Mouse (Mus musculus) neural tube, embryonic 12.5 days (tissue): Measurements from ENCODE around the gene Wwox. TPM values are rescaled to one million over a fixed set of nuclear protein-coding genes. Genes with fewer than 3 reads are reported as not detected.

Source experiments
- ATAC-seq: fragments of 200-750 bp; cut with Nextera tagmentation; 2 replicates; pipeline ENCODE4 v1.8.0; 2017; ENCODE audit warnings: low read depth, mild to moderate bottlenecking, moderate TSS enrichment, moderate library complexity; ENCODE audit not compliant: low FRiP score
- H3K27ac ChIP-seq: fragments of 300-500 bp; sonication (generic); 2 replicates; pipeline ENCODE4 v1.5.1; 2016
- H3K27me3 ChIP-seq: fragments of 300-500 bp; sonication (generic); replicated peaks from 2 replicates; pipeline ENCODE4 v1.6.1; 2016; ENCODE audit warnings: mild to moderate bottlenecking
- H3K36me3 ChIP-seq: fragments of 300-500 bp; sonication (generic); 2 replicates; pipeline ENCODE4 v1.6.1; 2016; ENCODE audit warnings: mild to moderate bottlenecking
- H3K4me1 ChIP-seq: fragments of 300-500 bp; sonication (generic); 2 replicates; pipeline ENCODE4 v1.6.1; 2016
- H3K4me2 ChIP-seq: fragments of 300-500 bp; sonication (generic); replicated peaks from 2 replicates; pipeline ENCODE4 v1.6.1; 2016; ENCODE audit warnings: mild to moderate bottlenecking
- H3K4me3 ChIP-seq: fragments of 300-500 bp; sonication (generic); 2 replicates; pipeline ENCODE4 v1.5.1; 2016
- H3K9ac ChIP-seq: fragments of 300-500 bp; sonication (generic); 2 replicates; pipeline ENCODE4 v1.6.1; 2016; ENCODE audit warnings: mild to moderate bottlenecking
- H3K9me3 ChIP-seq: fragments of 300-500 bp; sonication (generic); 2 replicates; pipeline ENCODE4 v1.6.1; 2016; ENCODE audit warnings: mild to moderate bottlenecking
- WGBS: fragments of 180-500 bp; shearing (Covaris S2); methylation state at CpG from one replicate; pipeline ENCODE4 v1.1.7; 2016; 5-methylcytosine and 5-hydroxymethylcytosine counted together
- polyA plus RNA-seq: library from polyadenylated mRNA; unstranded; fragments of >200 nt; fragmentation: Nextera tagmentation; extraction: Ambion mirVana; gene quantifications from 2 replicates; pipeline ENCODE4 v1.2.1, GENCODE M21; 2016

Wwox gene
- polyA plus RNA-seq, 1 experiment from 2014 or later: 12.7 TPM

DNA sequence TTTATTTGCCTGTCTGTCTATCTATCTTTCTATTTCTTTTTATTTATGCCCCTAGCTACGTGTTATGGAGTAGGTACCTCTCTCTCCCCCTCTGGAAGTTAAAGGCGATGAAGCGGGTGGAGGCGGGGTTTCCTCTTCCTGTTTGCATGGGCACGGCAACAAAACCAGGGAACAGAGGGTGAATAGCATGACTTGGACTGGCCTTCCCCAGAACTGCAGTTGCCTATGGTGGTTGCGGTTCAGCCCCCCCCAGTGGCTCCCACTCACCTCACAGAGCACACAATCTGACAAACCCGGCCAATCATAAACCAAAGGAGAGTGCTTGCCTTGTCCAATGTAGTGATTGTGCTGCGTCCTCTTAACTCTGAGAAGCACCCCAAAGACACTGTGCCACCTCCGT, 671.0 kb downstream of the Wwox start:
- Histone ChIP-seq H3K9me3 (no peaks in the 10 kb centered on the region), H3K4me1 (peaks cover 24% of the 10 kb centered on the region; the same call in 1 of the 2 replicates), H3K27me3 (no peaks in the 10 kb centered on the region), H3K27ac (no peak overlapping the region), H3K9ac (no peak overlapping the region), H3K4me2 (no peak overlapping the region), H3K4me3 (no peak overlapping the region), H3K36me3 (no peaks in the 10 kb centered on the region)
- ATAC-seq: no peak
- 81% methylated on average over 9 of the region's 9 CpGs for WGBS

DNA sequence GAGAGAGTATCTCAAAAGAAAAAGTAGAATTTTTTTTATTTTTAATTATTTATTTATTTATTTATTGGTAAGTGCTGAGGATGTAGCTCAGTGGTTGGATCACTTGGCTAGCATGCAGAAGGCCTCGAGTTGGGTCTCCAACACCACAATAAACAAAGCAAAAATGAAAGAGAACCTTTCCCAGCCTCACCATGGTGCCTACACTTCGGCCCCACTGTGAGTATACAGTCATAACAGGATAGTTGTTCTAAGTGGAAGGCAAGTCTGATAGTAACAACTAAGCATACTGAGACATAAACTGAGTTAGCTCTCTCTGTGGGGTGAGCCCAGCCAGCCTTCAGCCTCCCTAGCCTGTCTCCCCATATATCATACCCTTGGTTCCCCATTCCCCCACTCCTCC, 672.6 kb downstream of the Wwox start:
- Histone ChIP-seq H3K4me2 (no peak overlapping the region), H3K9ac (no peak overlapping the region), H3K4me1 (peaks cover 12% of the 10 kb centered on the region; the same call in 1 of the 2 replicates), H3K4me3 (no peak overlapping the region), H3K27me3 (no peaks in the 10 kb centered on the region), H3K27ac (no peak overlapping the region), H3K36me3 (no peaks in the 10 kb centered on the region), H3K9me3 (no peaks in the 10 kb centered on the region)
- WGBS: 94% methylated on average over 2 of the region's 2 CpGs
- ATAC-seq: no peak

- no peak overlapping the region for H3K27ac ChIP-seq
- no peak for ATAC-seq
- H3K27me3 ChIP-seq: no peaks in the 10 kb centered on the region
- no peaks in the 10 kb centered on the region for H3K36me3 ChIP-seq
- no peaks in the 10 kb centered on the region for H3K9me3 ChIP-seq
- WGBS: 35% methylated on average over 6 of the region's 6 CpGs
- no peak overlapping the region for H3K9ac ChIP-seq
- peaks cover 9% of the 10 kb centered on the region; the same call in 1 of the 2 replicates for H3K4me1 ChIP-seq
- no peak overlapping the region for H3K4me2 ChIP-seq
- no peak overlapping the region for H3K4me3 ChIP-seq
Observed at GRCm38 (mm10) chr8:115114498-115114897, 675.0 kb downstream of the Wwox start.

DNA sequence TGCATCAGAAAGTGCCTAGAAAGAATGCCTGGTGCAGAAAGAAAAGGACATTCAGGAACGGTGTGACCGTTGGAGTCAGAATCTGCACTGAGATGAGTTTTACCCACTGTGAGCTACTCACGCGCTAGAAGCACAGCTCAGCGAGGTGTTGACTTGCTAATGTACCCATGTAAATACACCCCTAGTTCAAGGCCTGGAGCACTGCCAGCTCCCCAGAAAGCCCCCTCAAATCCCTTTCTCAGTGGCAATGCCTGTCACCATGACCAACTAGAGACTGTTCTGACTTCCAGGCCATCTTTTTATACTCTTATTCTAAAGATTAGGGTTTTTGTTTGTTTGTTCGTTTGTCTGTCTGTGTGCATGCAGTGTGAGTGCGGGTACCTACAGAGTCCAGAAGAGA, 686.6 kb downstream of the Wwox start:
- Histone ChIP-seq H3K9ac (no peak overlapping the region), H3K27ac (no peak overlapping the region), H3K4me2 (no peak overlapping the region), H3K9me3 (no peaks in the 10 kb centered on the region), H3K36me3 (no peaks in the 10 kb centered on the region), H3K4me3 (no peak overlapping the region), H3K4me1 (no peaks in the 10 kb centered on the region), H3K27me3 (no peaks in the 10 kb centered on the region)
- WGBS: 60% methylated on average over 7 of the region's 7 CpGs
- ATAC-seq: no peak

- Histone ChIP-seq H3K9me3 (no peaks in the 10 kb centered on the region), H3K36me3 (no peaks in the 10 kb centered on the region), H3K4me1 (no peaks in the 10 kb centered on the region), H3K4me2 (no peak overlapping the region), H3K4me3 (no peak overlapping the region), H3K9ac (no peak overlapping the region), H3K27ac (no peak overlapping the region), H3K27me3 (no peaks in the 10 kb centered on the region)
- no peak for ATAC-seq
- 79% methylated on average over 5 of the region's 5 CpGs for WGBS
Observed at GRCm38 (mm10) chr8:115126674-115127073, 687.2 kb downstream of the Wwox start.

- no peaks in the 10 kb centered on the region for H3K36me3 ChIP-seq
- H3K4me1 ChIP-seq: no peaks in the 10 kb centered on the region
- WGBS: over 99% methylated on average over 4 of the region's 4 CpGs
- no peaks in the 10 kb centered on the region for H3K9me3 ChIP-seq
- ATAC-seq: no peak
- H3K27ac ChIP-seq: no peak overlapping the region
- H3K4me3 ChIP-seq: no peak overlapping the region
- no peaks in the 10 kb centered on the region for H3K27me3 ChIP-seq
- H3K9ac ChIP-seq: no peak overlapping the region
- H3K4me2 ChIP-seq: no peak overlapping the region
Observed at GRCm38 (mm10) chr8:115129307-115129706, 689.9 kb downstream of the Wwox start.

GRCm38 (mm10) chr8:115133119-115133518, 693.7 kb downstream of the Wwox start:
- ATAC-seq: no peak
- WGBS: 74% methylated on average over 17 of the region's 17 CpGs
- no peaks in the 10 kb centered on the region for H3K27me3 ChIP-seq
- no peak overlapping the region for H3K4me3 ChIP-seq
- H3K4me1 ChIP-seq: no peaks in the 10 kb centered on the region
- H3K27ac ChIP-seq: no peak overlapping the region
- H3K9ac ChIP-seq: no peak overlapping the region
- no peak overlapping the region for H3K4me2 ChIP-seq
- no peaks in the 10 kb centered on the region for H3K9me3 ChIP-seq
- H3K36me3 ChIP-seq: no peaks in the 10 kb centered on the region

- H3K27ac ChIP-seq: no peak overlapping the region
- H3K27me3 ChIP-seq: no peaks in the 10 kb centered on the region
- no peaks in the 10 kb centered on the region for H3K9me3 ChIP-seq
- no peaks in the 10 kb centered on the region for H3K4me1 ChIP-seq
- no peak overlapping the region for H3K9ac ChIP-seq
- H3K36me3 ChIP-seq: no peaks in the 10 kb centered on the region
- 30% methylated on average over 7 of the region's 7 CpGs for WGBS
- H3K4me2 ChIP-seq: no peak overlapping the region
- no peak for ATAC-seq
- no peak overlapping the region for H3K4me3 ChIP-seq
Observed at GRCm38 (mm10) chr8:115133711-115134218, 694.3 kb downstream of the Wwox start.

GRCm38 (mm10) chr8:115136888-115137287, 697.4 kb downstream of the Wwox start:
- Histone ChIP-seq H3K9me3 (no peaks in the 10 kb centered on the region), H3K27ac (no peak overlapping the region), H3K4me2 (no peak overlapping the region), H3K27me3 (no peaks in the 10 kb centered on the region), H3K9ac (no peak overlapping the region), H3K4me3 (no peak overlapping the region), H3K36me3 (no peaks in the 10 kb centered on the region), H3K4me1 (no peaks in the 10 kb centered on the region)
- no peak for ATAC-seq
- 93% methylated on average over 10 of the region's 10 CpGs for WGBS

- ATAC-seq: no peak
- no peak overlapping the region for H3K4me2 ChIP-seq
Observed at GRCm38 (mm10) chr8:115141614-115142013, 702.2 kb downstream of the Wwox start.

DNA sequence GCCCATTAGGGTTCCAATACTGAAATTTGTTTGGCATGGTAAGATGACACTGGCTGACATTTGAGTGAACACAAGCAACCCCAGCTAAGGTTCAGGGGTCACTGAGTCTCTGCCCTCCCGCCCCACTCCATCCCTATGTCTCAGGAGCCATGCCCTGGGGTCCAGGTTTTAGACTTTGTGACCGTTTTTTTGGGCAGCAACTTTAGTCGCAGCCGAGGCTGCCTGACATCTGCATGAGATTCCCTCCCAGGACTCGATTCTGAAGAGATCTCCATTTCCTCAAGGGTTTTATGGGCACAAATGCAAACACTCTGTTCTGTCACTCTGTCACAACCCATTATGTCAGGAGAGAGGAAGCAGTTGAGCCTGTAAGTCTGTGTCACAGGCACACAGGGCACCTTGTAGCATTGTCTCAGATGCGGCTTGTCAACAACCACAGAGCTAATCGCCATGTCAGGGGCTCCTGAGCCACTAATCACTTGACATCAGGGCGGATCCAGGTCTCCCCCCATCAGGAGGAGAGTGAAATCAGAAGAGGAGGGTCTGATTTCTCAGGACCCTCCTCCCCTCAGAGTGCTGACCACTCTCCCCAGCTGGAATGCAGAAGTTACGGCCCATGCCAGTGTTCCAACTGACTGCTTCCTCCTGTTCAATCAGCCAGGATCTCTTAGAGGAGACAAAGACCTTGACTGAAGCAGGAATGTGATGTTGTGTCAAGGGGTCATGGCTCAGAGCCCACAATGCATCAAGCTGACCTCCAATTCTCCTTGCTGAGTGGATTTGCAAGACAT, 704.3 kb downstream of the Wwox start:
- Histone ChIP-seq H3K9me3 (no peaks in the 10 kb centered on the region), H3K27ac (no peak overlapping the region), H3K4me3 (no peak overlapping the region), H3K36me3 (no peaks in the 10 kb centered on the region), H3K27me3 (no peaks in the 10 kb centered on the region; the same call in 1 of the 2 replicates), H3K4me1 (peaks cover 7% of the 10 kb centered on the region; the same call in 1 of the 2 replicates), H3K9ac (no peak overlapping the region), H3K4me2 (no peak overlapping the region)
- WGBS: 38% methylated on average over 9 of the region's 9 CpGs
- ATAC-seq: no peak

More at GRCm38 (mm10) chr8:115141614-115142013, 702.2 kb downstream of the Wwox start:
- peaks cover 7% of the 10 kb centered on the region; the same call in 1 of the 2 replicates for H3K4me1 ChIP-seq
- WGBS: 60% methylated on average over 8 of the region's 8 CpGs
- no peak overlapping the region for H3K27ac ChIP-seq
- H3K9me3 ChIP-seq: no peaks in the 10 kb centered on the region
- H3K4me3 ChIP-seq: no peak overlapping the region
- H3K27me3 ChIP-seq: no peaks in the 10 kb centered on the region; the same call in 1 of the 2 replicates
- H3K9ac ChIP-seq: no peak overlapping the region
- H3K36me3 ChIP-seq: no peaks in the 10 kb centered on the region

DNA sequence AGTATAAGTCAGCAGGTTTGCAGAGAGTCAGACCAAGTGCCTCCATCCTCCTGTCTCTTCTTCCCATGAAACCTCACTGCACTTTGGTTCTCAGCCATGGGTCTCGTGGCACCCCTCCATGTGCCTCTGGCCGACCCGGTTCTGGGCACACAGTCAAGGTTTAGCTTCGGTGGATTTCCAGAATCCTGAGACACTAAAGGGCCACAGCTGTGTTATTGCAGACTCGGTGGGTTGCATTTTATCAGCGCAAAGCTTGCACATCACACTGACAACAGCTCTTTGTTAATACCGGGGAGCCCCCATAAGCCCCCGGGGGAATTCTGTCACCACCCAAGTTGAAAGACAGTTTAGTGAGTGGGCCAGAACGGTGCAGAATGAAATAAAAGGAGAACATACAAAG, 707.6 kb downstream of the Wwox start:
- H3K27ac ChIP-seq: no peak overlapping the region
- 63% methylated on average over 9 of the region's 9 CpGs for WGBS
- peaks cover 24% of the 10 kb centered on the region for H3K4me1 ChIP-seq
- H3K36me3 ChIP-seq: no peaks in the 10 kb centered on the region
- no peak overlapping the region for H3K4me2 ChIP-seq
- no peak overlapping the region for H3K4me3 ChIP-seq
- no peaks in the 10 kb centered on the region; the same call in 1 of the 2 replicates for H3K27me3 ChIP-seq
- no peak overlapping the region for H3K9ac ChIP-seq
- no peaks in the 10 kb centered on the region for H3K9me3 ChIP-seq
- ATAC-seq: no peak
